Mouse (Mus musculus) activated CD4-positive, CD25-positive, alpha-beta regulatory T cell, adult 4 months (primary cell): ENCODE measurements around the gene Gm9958. TPM values are rescaled to one million over a fixed set of nuclear protein-coding genes. Genes with fewer than 3 reads are reported as not detected.

Experiments
- ATAC-seq: one replicate; pipeline ENCODE4 v1.8.0; 2017
- polyA plus RNA-seq, 2 experiments: library from polyadenylated mRNA; unstranded; fragments of 100-300 nt; shearing (Covaris generic); gene quantifications; one replicate each; pipeline ENCODE4 v1.2.1; 2017

Gene Gm9958
- 1 to 10 TPM in 1 of 2 experiments, under 1 TPM in 1; 0.61 to 7.6 TPM for polyA plus RNA-seq

- ATAC-seq, result no peak
These were observed at the start of gene Gm9958 for GRCm38 (mm10) chr5:90367067-90367303. Gm9958 (plus strand) TSS chr5:90367204.

- no peak for ATAC-seq
These were observed 35.9 kb upstream of the Gm9958 start for GRCm38 (mm10) chr5:90331071-90331470.

GRCm38 (mm10) chr5:90332478-90332877 is 34.5 kb upstream of the Gm9958 start:
- ATAC-seq, result no peak

GRCm38 (mm10) chr5:90338177-90339091 is 28.6 kb upstream of the Gm9958 start:
- no peak for ATAC-seq

- peak; percentile 89 for ATAC-seq
These were observed 27.7 kb upstream of the Gm9958 start for GRCm38 (mm10) chr5:90339129-90339952.

- no peak for ATAC-seq
These were observed 27.1 kb upstream of the Gm9958 start for GRCm38 (mm10) chr5:90339953-90340343.

- ATAC-seq, result no peak
These were observed 26.2 kb upstream of the Gm9958 start for GRCm38 (mm10) chr5:90340847-90341246.

- ATAC-seq, result no peak
These were observed 20.1 kb upstream of the Gm9958 start for GRCm38 (mm10) chr5:90346877-90347276.

GRCm38 (mm10) chr5:90353552-90354317 is 13.3 kb upstream of the Gm9958 start:
- ATAC-seq, result no peak

GRCm38 (mm10) chr5:90355824-90356223 is 11.2 kb upstream of the Gm9958 start:
- ATAC-seq, result no peak

GRCm38 (mm10) chr5:90364526-90364925 is 2.5 kb upstream of the Gm9958 start:
- ATAC-seq, result peak; percentile 47

GRCm38 (mm10) chr5:90365141-90365951 is 1.7 kb upstream of the Gm9958 start:
- ATAC-seq, result peak; percentile 8

- ATAC-seq, result peak; percentile 70
These were observed 610 bp upstream of the Gm9958 start, which contains the start of gene Ankrd17 for GRCm38 (mm10) chr5:90366121-90367066. Ankrd17 (minus strand) TSS chr5:90366577.

- ATAC-seq, result no peak
These were observed 3.4 kb downstream of the Gm9958 start for GRCm38 (mm10) chr5:90370401-90370800.

- no peak for ATAC-seq
These were observed 6.7 kb downstream of the Gm9958 start for GRCm38 (mm10) chr5:90373708-90374107.

- no peak for ATAC-seq
These were observed 14.5 kb downstream of the Gm9958 start for GRCm38 (mm10) chr5:90381458-90381857.

- peak; percentile 61 for ATAC-seq
These were observed 16.1 kb downstream of the Gm9958 start for GRCm38 (mm10) chr5:90383080-90383479.

GRCm38 (mm10) chr5:90393764-90394163 is 26.8 kb downstream of the Gm9958 start:
- no peak for ATAC-seq

GRCm38 (mm10) chr5:90394322-90394721 is 27.3 kb downstream of the Gm9958 start:
- ATAC-seq, result no peak

GRCm38 (mm10) chr5:90396817-90397216 is 29.8 kb downstream of the Gm9958 start:
- ATAC-seq, result no peak

GRCm38 (mm10) chr5:90405210-90405609 is 38.2 kb downstream of the Gm9958 start:
- ATAC-seq, result no peak
